Mouse (Mus musculus): ENCODE data around the gene Fgfr2.

The Fgfr2 gene

DNA sequence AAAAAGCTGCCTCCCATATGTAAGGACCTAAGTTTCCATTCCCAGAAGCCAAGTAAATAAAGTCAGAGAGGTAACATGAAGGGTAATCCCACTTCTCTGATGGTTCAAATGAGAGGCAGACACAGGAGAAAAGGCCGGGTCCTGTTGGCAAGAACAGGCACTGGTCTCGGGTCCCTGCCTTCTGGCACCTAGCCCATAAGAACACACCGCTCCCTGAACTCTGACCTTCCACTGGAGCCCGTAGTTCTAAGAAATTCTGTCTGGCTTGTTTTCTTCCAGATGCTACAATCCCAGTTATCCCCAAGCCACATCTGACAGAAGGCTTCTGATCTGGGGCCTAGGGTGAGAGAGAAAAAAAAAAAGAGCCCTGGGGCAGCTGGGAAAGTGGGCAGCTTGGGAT is 34.7 kb downstream of the Fgfr2 start:
- DNase-seq (ENCODE audit: low read depth, low spot score): no peak

DNA sequence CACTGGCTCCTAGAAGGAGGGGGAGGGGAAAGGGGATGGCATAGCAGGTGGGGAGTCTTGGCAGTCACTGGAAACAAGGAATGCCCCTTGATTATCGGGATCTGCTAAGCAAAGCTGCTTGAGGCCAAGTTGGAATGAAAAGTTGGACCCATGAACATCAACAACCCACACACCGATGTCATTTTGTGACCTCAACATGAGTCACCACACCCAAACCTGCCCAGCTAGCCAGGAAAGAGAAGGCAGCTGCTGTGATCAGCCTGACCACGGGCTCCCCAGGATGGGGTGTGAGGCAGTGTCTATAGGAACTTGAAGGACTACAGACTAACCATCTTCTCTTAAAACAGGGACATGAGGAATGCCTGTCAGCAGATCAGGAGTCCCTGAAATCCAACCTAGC is 37.7 kb downstream of the Fgfr2 start:
- DNase-seq (ENCODE audit: low read depth, low spot score): no peak

DNA sequence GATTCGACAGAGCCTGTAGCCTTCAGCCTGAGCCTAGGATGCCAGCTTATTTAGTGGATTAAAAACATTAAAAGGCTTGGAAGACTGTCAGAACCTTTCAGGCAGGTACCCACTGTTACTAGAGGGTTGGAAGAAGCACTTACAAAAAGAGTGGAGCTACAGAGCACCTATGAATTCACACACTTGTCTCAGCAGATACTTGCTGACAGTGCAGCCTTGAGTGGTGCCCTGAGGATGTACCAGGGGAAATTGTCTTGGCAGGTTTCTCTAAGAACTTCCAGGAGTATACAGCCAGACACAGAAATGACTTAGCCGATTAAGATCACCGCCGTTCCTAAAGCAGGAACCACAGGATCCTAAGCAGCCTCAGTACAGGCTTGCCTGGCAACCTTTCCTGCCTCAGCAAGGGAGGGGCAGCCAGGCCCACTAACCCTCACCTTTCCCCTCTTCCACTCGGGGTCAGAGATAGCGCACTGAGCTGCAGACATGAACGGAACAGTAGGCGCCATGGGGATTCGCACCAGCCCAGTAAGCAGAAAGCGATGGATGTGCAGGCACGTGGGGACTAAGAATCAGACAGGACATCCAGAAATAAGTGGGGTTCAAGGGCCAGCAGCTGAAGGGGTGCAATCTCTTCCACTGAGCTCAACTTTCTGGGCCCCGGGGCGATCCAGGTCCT is 39.1 kb downstream of the Fgfr2 start:
- DNase-seq (ENCODE audit: low read depth, low spot score): no peak

DNA sequence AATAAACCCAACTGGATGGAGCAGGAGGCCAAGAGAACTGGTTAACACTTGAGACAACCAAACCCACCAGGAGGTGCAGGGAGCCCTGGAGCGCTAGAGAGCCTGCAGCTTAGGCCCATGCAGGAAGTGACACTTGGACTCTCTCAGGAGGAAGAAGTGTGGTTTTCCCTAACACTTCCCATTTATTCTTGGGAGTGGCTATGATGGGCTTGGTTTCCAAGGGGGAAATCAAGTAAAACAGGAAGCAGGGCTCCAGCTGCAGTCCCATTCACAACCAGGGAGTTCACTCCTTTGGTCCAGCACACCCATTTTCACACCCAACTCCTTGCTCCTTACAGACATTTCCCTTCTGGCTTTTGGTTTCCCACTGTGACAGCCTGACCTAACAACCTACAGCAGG is 44.2 kb downstream of the Fgfr2 start:
- DNase-seq (ENCODE audit: low read depth, low spot score): no peak

DNA sequence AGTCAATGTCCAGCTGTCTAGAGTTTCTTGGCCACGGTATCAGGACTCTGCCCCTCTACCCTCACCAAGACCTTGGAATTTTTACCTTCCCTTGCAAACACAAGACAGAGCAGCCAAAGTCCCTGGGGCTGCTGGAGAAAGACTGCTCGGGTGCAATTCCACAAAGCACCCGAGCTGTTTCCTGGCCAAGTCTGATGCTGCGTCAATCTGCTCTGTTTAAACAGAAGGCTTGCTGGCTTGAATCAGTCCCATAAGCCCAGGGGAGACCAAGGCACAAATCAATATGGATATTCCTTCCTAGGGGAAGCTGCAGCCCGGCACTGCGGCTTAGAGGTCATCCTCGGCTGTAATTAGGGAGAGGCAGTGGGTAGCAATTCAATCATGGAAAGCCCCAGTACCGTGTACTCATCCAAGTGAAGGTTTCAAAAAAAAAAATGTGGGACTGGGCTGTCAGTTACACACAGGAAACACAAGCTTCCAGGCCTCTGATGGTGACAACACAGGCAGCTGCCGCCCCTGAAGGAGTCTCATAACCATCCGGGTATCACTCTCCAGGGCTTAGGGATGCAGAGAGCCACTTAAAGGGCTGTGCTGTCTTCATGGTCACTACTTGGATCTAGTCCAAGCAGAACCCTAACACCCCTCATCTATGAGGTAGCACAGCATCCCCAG is 48.6 kb downstream of the Fgfr2 start:
- no peak for DNase-seq (ENCODE audit: low read depth, low spot score)

DNA sequence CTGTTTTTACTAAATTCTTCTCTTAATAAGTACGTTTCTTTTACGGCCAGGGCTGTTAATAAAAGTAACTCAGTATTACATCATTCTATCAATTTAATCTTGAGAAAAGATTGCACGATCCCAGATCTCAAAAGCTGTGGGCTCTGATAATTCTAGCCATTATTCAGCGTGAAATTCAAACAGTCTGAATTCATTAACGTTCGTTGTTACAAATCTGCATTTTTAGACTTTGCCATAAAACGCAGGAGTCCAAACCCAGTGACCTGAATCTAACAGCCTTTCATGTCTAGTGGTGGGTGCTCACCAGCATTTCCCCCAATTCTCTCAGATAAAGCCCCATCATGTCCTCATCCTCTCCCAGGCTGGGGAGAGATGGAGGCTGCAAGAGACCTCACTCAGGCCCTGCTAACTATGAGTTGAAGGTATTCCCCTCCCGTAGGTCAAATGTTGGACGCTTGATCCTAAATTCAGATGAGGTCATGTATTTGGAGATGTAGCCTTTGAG is 50.0 kb downstream of the Fgfr2 start:
- DNase-seq (ENCODE audit: low read depth, low spot score): no peak

DNA sequence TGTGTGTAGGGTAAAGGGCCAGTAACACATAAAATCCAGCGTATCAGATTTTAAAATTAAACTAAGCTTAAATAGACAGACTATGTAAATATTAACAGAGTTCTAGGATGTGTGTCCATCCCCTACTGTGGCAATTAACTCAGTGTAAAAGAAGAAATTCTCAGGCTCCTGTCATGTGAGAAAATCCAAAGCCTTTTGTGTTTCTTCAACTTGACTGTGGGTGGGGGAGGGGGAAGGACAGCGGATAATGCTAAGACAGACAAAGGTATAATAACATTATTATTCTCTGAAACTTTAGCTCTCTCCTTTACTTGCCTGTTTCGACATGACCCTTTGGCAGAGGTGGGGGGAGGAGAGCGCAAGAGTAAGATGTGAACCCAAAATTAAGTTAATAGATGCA is 50.6 kb downstream of the Fgfr2 start:
- DNase-seq (ENCODE audit: low read depth, low spot score): no peak

DNA sequence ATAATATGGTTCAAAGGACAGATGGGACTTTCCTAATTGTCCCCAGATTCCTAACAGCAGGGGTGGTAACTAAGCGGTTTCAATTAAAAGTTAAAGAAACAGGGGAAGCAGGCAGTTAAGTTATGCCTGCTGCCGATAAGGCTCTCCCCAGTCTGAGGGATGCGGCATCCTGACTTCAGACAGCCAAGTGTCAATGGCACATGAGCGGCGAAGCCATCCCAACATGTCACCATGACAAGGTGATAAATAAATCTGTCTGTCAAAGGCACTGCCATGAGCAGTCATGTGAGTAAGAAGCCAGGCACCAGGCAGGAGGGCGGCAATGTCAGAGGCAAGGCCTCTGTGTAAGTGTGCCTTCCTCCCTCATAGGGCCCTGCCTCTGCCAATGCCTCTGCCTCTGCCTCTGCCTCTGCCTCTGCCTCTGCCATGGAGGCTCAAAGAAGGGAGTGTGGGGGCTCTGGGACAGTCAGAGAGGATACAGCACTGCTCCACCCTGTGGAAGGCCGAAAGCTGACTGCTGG is 55.8 kb downstream of the Fgfr2 start:
- no peak for DNase-seq (ENCODE audit: low read depth, low spot score)

DNA sequence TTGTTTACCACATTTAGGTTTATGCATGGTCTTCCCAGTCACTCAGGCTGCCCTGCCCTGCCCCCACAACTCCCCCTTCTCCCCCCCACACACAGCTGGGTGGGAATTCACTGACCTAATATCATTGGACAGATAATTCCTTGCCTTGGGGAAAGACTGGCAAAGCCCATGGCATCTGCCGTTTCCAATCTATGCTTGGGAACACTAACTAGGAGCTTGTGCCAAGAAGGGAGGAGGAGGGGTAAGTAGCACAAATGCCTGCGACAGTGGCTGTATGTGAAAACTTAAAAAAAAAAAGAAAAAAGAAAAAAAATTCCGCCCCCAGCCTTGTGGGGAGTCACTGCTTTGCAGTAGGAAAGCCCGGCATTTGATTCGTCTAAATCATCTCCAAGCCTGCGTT is 56.4 kb downstream of the Fgfr2 start:
- no peak for DNase-seq (ENCODE audit: low read depth, low spot score)

DNA sequence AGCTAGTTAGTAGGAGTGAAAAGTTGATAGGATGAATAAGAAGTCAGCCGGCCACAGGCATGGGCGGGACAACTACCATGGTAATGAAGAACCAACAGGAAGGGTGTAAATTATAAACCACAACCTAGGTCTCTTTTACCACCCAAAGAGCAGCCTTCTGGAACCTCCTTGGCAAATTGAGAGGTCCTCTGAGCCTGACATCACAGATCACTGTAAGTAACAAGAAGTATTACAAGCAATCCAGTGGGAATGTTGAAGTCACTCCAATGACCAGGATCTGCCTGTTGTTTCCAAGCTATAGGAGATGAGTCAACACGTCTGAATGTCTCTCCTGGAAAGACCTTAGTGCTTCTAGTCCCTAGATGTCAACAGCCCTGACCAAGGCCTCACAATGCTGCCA is 61.1 kb downstream of the Fgfr2 start:
- no peak for DNase-seq (ENCODE audit: low read depth, low spot score)

DNA sequence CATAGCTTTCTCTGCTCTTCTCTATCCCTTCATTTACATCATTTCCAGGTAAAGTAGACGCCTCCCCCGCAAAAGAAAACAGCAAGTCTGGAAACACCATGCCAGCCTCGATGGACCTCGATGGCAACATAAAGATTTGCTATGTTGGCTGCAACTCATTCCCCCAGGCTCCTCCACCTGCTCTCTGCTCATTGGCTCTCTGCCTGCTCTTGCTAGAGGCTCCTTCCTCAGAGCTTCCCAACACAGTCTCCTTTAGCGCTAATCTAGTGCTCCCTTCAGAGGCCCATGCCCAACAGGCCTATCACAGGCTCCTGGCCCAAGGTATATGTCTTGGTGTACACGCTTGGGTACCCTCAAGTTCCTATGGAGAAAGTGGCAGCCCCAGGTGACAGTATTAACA is 63.0 kb downstream of the Fgfr2 start:
- no peak for DNase-seq (ENCODE audit: low read depth, low spot score)

DNA sequence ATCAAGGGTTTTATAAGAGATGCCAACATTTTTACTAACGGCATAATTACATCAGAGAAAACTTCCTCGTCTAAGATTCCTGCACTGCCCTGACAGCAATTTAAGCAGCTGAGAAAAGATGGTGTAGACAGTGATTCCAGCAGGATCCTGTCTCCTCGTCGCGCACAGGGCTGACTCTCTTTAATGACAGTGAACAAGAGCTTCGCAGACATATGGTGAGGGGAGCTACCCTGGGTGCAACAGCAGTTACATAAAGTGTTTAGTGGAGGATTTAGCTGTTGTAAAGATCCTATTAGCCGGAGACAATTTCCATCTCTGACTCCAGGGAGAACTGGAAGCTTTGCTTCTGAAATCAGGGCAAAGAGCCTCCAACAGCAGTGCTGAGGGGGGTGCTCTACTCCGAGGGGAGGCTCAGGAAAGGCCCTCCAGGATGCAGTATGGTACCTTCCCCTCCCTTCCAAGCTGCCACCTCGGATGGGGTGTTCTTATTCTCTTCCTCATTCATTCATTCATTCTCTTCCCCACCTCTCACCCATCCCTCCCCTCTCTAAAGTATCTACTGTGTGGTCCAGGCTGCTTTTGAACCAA is 63.5 kb downstream of the Fgfr2 start:
- DNase-seq (ENCODE audit: low read depth, low spot score): no peak

DNA sequence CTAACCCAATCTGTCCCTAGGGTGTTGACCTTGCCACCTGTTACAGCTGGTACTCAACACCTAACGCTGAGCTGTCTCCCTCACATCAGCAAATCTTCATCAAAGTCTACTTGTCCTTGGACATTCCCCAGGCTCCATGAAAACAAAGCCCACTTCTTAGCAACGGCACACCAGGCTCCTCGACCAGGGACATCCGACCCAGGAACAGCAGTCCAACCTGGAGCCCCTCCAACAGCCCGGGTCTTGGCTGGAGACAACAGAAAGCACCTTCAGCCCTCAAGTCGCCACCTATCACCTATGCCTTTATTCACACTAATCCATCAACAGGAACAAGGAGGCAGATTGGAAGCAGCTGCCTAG is 64.0 kb downstream of the Fgfr2 start:
- DNase-seq (ENCODE audit: low read depth, low spot score): no peak

DNA sequence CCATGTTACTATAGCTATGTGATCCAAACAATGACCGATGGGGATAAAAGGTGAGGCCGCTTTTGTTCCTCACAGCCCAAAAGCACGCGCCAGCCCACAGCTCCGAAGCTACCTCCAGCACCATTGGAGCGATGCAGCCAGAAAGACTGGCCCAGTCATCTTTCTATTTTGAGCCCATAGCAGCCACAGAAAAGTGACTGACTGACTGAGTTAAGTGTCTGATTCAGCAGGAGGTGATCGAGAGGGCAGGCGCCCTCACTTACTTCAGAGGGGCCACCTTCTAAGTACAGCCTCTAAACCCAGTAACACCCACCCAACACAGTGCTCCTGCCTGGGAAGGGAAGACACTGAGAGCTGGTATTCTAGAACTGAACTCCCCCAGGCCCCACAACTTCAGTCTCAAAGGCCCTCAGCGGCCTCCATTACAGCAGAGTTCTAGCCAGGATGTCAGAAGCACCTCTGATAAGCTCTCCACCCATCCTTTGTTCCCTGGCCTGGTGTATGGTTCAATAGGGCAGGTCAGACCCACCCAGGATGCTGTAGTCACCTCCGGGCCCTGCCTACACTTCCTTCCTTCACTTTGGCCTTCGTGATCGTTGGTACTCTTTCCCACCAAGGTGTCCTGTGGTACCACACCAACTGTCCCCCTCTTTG is 64.5 kb downstream of the Fgfr2 start:
- no peak for DNase-seq (ENCODE audit: low read depth, low spot score)

DNA sequence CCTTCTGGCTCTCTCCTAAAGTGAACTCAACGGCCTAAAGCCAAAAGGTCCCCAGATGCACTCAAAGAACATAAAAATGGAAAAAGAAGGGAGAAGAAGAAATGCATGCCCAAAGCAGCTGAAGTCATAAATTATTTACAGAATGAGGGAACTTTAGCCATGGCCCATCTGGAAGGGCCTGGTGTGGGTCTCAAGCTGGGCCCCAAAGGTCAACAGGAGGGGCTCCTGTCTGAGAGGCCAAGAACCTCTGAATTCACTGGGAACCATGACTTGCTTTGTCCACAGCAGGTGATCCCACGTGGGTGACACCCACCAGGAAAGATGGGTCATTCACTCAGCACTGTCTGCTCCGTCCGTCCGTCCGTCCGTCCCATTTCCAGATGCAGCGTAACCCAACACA is 66.2 kb downstream of the Fgfr2 start:
- DNase-seq (ENCODE audit: low read depth, low spot score): no peak

DNA sequence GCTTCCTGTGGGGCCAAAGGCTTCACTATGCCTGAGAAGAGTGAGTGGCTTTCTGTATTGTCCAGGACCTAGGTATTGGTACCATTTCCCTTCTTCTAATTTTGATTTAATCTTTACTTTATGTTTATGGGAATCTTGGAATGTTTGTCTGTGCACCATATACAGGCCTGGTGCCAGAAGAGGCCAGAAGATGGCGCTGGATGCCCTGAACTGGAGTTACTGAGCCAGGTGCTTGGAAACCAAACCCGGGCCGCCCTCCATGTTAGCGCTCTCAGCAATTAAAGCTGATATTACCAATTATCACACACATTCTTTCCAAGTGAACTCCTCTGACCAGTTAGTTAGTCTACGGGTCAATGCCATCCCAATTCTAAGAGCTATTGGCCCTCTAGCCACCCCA is 68.7 kb downstream of the Fgfr2 start:
- no peak for DNase-seq (ENCODE audit: low read depth, low spot score)

DNA sequence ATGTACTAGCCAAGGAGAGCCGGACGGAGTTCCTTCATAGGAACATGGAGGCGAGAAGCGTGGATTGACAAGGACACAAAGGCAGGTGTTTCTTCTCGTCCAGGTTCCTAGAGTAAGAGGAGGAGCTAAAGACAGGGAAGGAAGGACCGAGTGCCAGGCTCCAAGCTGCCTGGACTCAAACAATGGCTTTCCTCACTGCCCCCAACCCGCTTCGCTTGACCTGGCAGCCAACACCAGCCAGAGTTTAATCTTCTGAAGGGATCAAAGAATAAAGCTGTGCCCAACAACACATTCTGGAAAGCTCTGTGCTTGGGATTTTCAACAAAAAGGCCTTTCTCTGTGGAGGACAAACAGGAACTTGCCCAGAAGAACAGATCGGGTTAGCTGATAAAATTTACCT is 69.4 kb downstream of the Fgfr2 start:
- no peak for DNase-seq (ENCODE audit: low read depth, low spot score)

DNA sequence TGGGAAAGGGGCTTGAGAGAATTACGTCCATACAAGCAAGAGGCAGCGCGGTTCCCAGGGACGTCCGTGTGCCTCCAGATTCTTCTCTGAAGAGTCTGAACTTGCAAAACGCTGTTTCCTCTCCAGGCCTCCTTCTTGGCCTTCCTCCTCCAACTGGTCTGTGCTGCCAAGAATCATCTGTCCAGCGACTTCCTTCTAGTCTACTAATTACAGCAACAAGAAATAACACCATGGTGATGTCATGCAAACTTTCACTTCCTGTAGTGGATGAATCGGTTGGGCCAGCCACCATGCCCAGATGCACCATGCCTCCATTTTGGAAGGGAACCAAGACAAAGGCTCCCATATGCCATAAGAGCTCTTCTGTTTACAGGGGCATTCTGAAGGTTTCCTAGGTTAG is 70.3 kb downstream of the Fgfr2 start:
- DNase-seq (ENCODE audit: low read depth, low spot score): no peak

DNA sequence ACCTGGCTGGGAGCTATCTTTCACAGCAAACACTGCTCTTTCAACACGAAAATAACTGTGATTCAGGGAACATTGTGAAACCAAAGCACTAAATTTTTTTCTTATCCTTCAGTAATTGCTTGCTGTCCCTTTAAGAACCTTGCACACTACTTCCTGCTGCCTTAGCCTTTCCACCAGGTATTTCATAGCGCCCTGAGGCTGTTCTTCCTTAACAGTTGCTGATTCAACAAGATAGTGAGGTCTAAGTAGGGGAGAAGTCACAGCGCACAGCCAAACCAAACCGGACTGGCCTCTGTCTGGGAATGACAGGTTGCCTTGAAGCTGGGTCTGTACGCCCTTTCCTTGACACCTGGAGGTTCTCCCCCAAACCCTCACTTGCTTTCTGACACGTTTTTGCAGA is 72.5 kb downstream of the Fgfr2 start:
- DNase-seq (ENCODE audit: low read depth, low spot score): no peak

DNA sequence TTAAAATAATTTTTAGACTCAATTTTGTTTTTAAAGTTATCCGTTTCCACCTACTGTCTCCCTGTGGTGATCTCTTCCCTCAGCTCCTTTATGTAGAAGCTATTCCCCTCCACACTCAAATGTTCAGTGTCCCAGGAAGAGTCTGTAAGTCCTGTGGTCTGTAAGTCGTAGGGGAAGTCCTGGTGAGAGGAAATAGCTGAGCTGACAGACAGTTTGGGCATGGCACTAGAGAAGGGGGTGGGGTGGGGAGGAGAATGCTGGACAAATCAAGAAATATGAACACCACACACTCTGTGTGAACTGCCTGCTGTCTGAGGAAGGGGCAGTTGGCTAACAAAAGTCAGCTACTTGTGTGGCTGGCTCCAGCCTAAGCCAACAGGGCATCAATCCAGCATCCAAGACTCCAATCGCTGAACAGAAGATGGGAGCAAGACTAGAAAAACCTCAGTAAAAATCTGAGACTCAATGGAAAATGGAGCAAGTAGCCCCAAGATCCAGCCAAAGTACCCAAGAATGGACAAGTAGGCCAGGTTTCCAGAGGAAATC is 75.0 kb downstream of the Fgfr2 start:
- no peak for DNase-seq (ENCODE audit: low read depth, low spot score)

DNA sequence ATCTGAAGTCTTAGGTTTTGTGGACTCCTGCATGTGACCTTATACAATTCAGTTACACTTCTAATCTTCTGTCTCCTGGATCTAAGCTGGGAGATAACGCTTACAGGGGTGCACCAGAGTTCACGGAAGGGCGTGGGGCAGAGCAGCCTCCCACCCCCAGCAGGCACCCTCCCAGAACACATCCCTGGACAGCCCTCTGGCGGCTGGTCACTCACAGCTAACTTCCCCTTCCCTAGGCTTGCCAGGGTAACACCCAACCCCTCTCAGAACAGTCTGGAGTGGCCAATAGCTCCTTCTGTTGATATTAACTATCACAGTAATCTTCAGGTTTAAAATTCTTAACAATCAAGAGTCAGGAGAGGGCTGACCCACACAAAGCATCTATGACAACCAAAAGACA is 75.9 kb downstream of the Fgfr2 start:
- no peak for DNase-seq (ENCODE audit: low read depth, low spot score)

DNA sequence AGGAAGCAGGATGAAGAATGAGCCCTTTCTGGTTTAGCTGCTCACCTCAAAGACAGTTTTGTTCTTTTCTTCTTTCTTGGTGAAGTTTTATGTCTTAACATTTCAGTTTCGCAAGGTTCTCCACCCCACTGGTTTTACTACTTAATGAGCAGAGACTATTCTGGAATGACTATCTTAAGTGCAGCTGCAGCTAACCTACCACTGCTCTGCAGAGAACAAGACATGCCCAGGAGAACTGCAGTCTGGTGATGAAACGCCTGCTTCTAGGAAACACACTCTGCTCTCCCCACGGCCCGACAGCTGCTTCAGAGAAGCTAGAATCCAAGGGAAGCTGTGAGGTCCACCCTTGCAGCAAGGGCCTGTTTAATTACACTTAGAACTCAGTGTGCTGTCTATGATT is 78.4 kb downstream of the Fgfr2 start:
- DNase-seq (ENCODE audit: low read depth, low spot score): no peak
